Mouse (Mus musculus): ENCODE measurements around the gene Ece1. TPM values are rescaled to one million over a fixed set of nuclear protein-coding genes. Genes with fewer than 3 reads are reported as not detected.

The Ece1 gene
- polyA plus RNA-seq, 1 experiment, result 33.7 TPM

- Histone ChIP-seq H3K4me3 (ENCODE audit: insufficient read depth, low read depth, low read length) (no peak overlapping the region), H3K27me3 (replicated peaks; ENCODE audit: control insufficient read depth, insufficient read depth, low read length) (no peaks in the 10 kb centered on the region), H3K27ac (ENCODE audit: insufficient read depth, low read depth, low read length) (no peak overlapping the region), H3K36me3 (ENCODE audit: control insufficient read depth, insufficient read depth, low read length) (no peaks in the 10 kb centered on the region), H3K4me1 (ENCODE audit: control insufficient read depth, insufficient read depth, low read length) (no peaks in the 10 kb centered on the region)
- DNase-seq, result no peak
- WGBS, result 93% methylated on average over 12 of the region's 12 CpGs
- TF ChIP-seq POLR2A (IDR thresholded peaks at IDR 0.05; ENCODE audit: low read depth, low read length) (no peak), CTCF (conservative IDR thresholded peaks at IDR 0.05; ENCODE audit: insufficient read depth, insufficient read length, low read depth, low read length) (no peak)
These were observed 79.3 kb downstream of the Ece1 start for GRCm38 (mm10) chr4:137941131-137941844.

- Histone ChIP-seq H3K27ac (ENCODE audit: insufficient read depth, low read depth, low read length) (no peak overlapping the region), H3K4me1 (ENCODE audit: control insufficient read depth, insufficient read depth, low read length) (no peaks in the 10 kb centered on the region), H3K36me3 (ENCODE audit: control insufficient read depth, insufficient read depth, low read length) (no peaks in the 10 kb centered on the region), H3K4me3 (ENCODE audit: insufficient read depth, low read depth, low read length) (no peak overlapping the region), H3K27me3 (replicated peaks; ENCODE audit: control insufficient read depth, insufficient read depth, low read length) (no peaks in the 10 kb centered on the region)
- no peak for DNase-seq
- 65% methylated on average over 17 of the region's 17 CpGs for WGBS
- TF ChIP-seq POLR2A (IDR thresholded peaks at IDR 0.05; ENCODE audit: low read depth, low read length) (no peak), CTCF (conservative IDR thresholded peaks at IDR 0.05; ENCODE audit: insufficient read depth, insufficient read length, low read depth, low read length) (no peak)
These were observed 80.1 kb downstream of the Ece1 start for GRCm38 (mm10) chr4:137941871-137942781.

DNA sequence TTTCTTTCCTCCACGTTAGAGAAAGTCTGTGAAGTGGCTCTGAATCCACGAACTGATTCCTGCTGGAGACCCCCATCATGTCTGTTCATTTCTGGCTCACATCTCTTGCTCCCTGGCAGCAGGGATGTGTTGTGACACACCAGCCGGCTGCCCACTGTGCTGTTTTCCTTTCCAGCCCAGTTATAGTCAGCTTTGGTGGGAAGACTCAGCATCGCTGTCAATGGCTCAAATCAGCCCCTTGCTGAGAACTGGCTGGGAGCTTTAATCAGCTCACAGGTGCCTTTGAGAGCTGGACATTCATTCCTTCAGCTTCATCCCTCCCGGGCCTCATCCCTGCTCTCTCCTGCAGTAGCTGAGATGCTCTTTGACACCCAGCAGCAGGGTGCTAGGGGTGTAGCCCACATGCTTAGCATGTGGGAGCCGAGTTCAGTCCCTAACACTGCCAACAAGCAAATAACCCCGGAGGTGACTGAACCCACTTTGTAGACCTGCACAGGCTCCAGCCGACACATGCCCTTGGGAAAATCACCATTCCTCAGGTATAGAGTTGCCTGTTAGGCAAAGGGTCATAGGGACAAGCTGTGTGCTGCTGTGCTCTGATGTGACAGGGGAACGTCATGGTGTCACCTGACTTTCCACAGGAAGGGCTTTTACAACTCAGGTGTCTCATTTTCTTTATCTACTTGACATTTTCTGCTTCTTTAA is 80.9 kb downstream of the Ece1 start:
- WGBS, result 80% methylated on average over 9 of the region's 9 CpGs
- no peak overlapping the region for H3K27ac ChIP-seq (ENCODE audit: insufficient read depth, low read depth, low read length)
- DNase-seq, result no peak
- no peaks in the 10 kb centered on the region for H3K4me1 ChIP-seq (ENCODE audit: control insufficient read depth, insufficient read depth, low read length)
- no peak overlapping the region for H3K4me3 ChIP-seq (ENCODE audit: insufficient read depth, low read depth, low read length)
- TF ChIP-seq POLR2A (IDR thresholded peaks at IDR 0.05; ENCODE audit: low read depth, low read length), result no peak
- no peak for TF ChIP-seq CTCF (conservative IDR thresholded peaks at IDR 0.05; ENCODE audit: insufficient read depth, insufficient read length, low read depth, low read length)
- no peaks in the 10 kb centered on the region for H3K36me3 ChIP-seq (ENCODE audit: control insufficient read depth, insufficient read depth, low read length)
- no peaks in the 10 kb centered on the region for H3K27me3 ChIP-seq (replicated peaks; ENCODE audit: control insufficient read depth, insufficient read depth, low read length)

- Histone ChIP-seq H3K27ac (ENCODE audit: insufficient read depth, low read depth, low read length) (no peak overlapping the region), H3K36me3 (ENCODE audit: control insufficient read depth, insufficient read depth, low read length) (no peaks in the 10 kb centered on the region), H3K4me1 (ENCODE audit: control insufficient read depth, insufficient read depth, low read length) (no peaks in the 10 kb centered on the region), H3K4me3 (ENCODE audit: insufficient read depth, low read depth, low read length) (no peak overlapping the region), H3K27me3 (replicated peaks; ENCODE audit: control insufficient read depth, insufficient read depth, low read length) (no peaks in the 10 kb centered on the region)
- 76% methylated on average over 10 of the region's 10 CpGs for WGBS
- TF ChIP-seq CTCF (conservative IDR thresholded peaks at IDR 0.05; ENCODE audit: insufficient read depth, insufficient read length, low read depth, low read length), result no peak
- no peak for TF ChIP-seq POLR2A (IDR thresholded peaks at IDR 0.05; ENCODE audit: low read depth, low read length)
- peak; percentile 36 for DNase-seq
These were observed 81.5 kb downstream of the Ece1 start for GRCm38 (mm10) chr4:137943540-137943939.

GRCm38 (mm10) chr4:137945376-137945775 is 83.3 kb downstream of the Ece1 start:
- H3K27ac ChIP-seq (ENCODE audit: insufficient read depth, low read depth, low read length), result no peak overlapping the region
- no peaks in the 10 kb centered on the region for H3K27me3 ChIP-seq (replicated peaks; ENCODE audit: control insufficient read depth, insufficient read depth, low read length)
- DNase-seq, result no peak
- no peaks in the 10 kb centered on the region; the same call in 1 of the 2 replicates for H3K36me3 ChIP-seq (ENCODE audit: control insufficient read depth, insufficient read depth, low read length)
- no peaks in the 10 kb centered on the region for H3K4me1 ChIP-seq (ENCODE audit: control insufficient read depth, insufficient read depth, low read length)
- no peak overlapping the region for H3K4me3 ChIP-seq (ENCODE audit: insufficient read depth, low read depth, low read length)
- WGBS, result 77% methylated on average over 4 of the region's 4 CpGs
- TF ChIP-seq POLR2A (IDR thresholded peaks at IDR 0.05; ENCODE audit: low read depth, low read length), result no peak
- peak; percentile 60 for TF ChIP-seq CTCF (conservative IDR thresholded peaks at IDR 0.05; ENCODE audit: insufficient read depth, insufficient read length, low read depth, low read length)

DNA sequence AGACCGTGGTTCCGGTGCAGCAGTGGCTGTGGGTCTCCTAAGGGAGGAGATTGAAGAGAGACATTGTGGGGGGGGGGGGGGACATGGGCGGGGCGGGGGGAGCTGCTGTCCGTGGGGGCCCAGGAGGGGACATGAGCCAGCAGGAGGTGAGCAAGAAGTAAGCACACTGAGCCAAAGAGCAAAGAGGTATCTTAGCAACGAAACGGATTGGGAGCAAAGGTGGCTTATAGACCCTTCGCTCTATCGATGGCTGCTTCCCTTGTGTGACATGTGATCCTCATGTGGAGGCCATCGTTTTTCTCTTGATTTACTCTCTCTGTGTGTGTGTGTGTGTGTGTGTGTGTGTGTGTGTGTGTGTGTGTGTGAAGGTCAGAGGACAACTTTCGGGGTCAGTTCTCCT is 84.4 kb downstream of the Ece1 start:
- 83% methylated on average over 11 of the region's 11 CpGs for WGBS

More for the DNA sequence above, 84.4 kb downstream of the Ece1 start:
- H3K27me3 ChIP-seq (replicated peaks; ENCODE audit: control insufficient read depth, insufficient read depth, low read length), result no peaks in the 10 kb centered on the region
- H3K4me1 ChIP-seq (ENCODE audit: control insufficient read depth, insufficient read depth, low read length), result no peaks in the 10 kb centered on the region
- no peak overlapping the region for H3K4me3 ChIP-seq (ENCODE audit: insufficient read depth, low read depth, low read length)
- no peak for TF ChIP-seq CTCF (conservative IDR thresholded peaks at IDR 0.05; ENCODE audit: insufficient read depth, insufficient read length, low read depth, low read length)
- TF ChIP-seq POLR2A (IDR thresholded peaks at IDR 0.05; ENCODE audit: low read depth, low read length), result no peak
- no peak for DNase-seq
- no peaks in the 10 kb centered on the region; the same call in 1 of the 2 replicates for H3K36me3 ChIP-seq (ENCODE audit: control insufficient read depth, insufficient read depth, low read length)
- no peak overlapping the region for H3K27ac ChIP-seq (ENCODE audit: insufficient read depth, low read depth, low read length)
